Comparison of ENCODE assay signal across 9 mouse cellular contexts in genomic region chr1:134381795-134382625, GRCm38 (mm10). TPM values are rescaled to one million over a fixed set of nuclear protein-coding genes. Genes with fewer than 3 reads are reported as not detected.
DNase-seq lines count a peak whose midpoint lies in the region; ATAC-seq lines count a peak whose summit lies in the region.
"Had no signal": no experiment of that assay in that cellular context is flagged by ENCODE, and none has a peak within 500 bp of the region (broad histone marks: within the 10 kb centered on the region; RNA-seq: fewer than 3 reads in every experiment).

No protein-coding gene starts in this region.

- intact Hi-C loops in gastrocnemius, postnatal 14 days (cut with DNase I; ENCODE audit: low total_unique reads), result no loop called here

- peak overlapping the region; percentile 68 for H3K4me2 ChIP-seq in kidney, embryonic 15.5 days
- peak overlapping the region; percentile 47 for H3K4me2 ChIP-seq in embryonic facial prominence, embryonic 12.5 days (replicated peaks)
- H3K4me2 ChIP-seq in hindbrain, embryonic 11.5 days (replicated peaks; ENCODE audit: low read depth, low read length), result peak overlapping the region; percentile 26
- H3K4me2 ChIP-seq in liver, embryonic 16.5 days (ENCODE audit: low read depth, low read length), result peak overlapping the region; percentile 30

- H3K27ac ChIP-seq in kidney, embryonic 15.5 days, result no peak overlapping the region
- H3K27ac ChIP-seq in embryonic facial prominence, embryonic 12.5 days, result no peak overlapping the region
- H3K27ac ChIP-seq in hindbrain, embryonic 11.5 days (ENCODE audit: low read depth, low read length), result no peak overlapping the region
- no peak overlapping the region for H3K27ac ChIP-seq in liver, embryonic 16.5 days (ENCODE audit: low read length)

- no peak for ATAC-seq in kidney, embryonic 15.5 days (replicated peaks; ENCODE audit: low FRiP score)
- no peak for ATAC-seq in embryonic facial prominence, embryonic 12.5 days (ENCODE audit: insufficient number of reproducible peaks, insufficient read depth, low FRiP score, low TSS enrichment)
- ATAC-seq in hindbrain, embryonic 11.5 days (ENCODE audit: low FRiP score), result no peak
- ATAC-seq in liver, embryonic 16.5 days (ENCODE audit: low read depth), result no peak

- no peak for DNase-seq in kidney, adult 9 months
- DNase-seq in hindbrain, embryonic 11.5 days (ENCODE audit: low spot score), result peak; percentile 34
- peak; percentile 39 for DNase-seq in retina, embryonic 14.5 days (ENCODE audit: low spot score)
- DNase-seq in gastrocnemius, postnatal 14 days, result no peak
- no peak for DNase-seq in thymus, postnatal 25 days

- H3K4me1 ChIP-seq in kidney, embryonic 15.5 days, result peaks cover 12% of the 10 kb centered on the region
- H3K4me1 ChIP-seq in embryonic facial prominence, embryonic 12.5 days, result no peaks in the 10 kb centered on the region; the same call in 1 of the 2 replicates
- H3K4me1 ChIP-seq in hindbrain, embryonic 11.5 days (replicated peaks; ENCODE audit: control insufficient read depth, insufficient read depth, low read length), result no peaks in the 10 kb centered on the region
- peaks cover 7% of the 10 kb centered on the region; the same call in 1 of the 2 replicates for H3K4me1 ChIP-seq in liver, embryonic 16.5 days (ENCODE audit: control insufficient read depth, low read depth, low read length)

- peak overlapping the region; percentile 28; the same call in 1 of the 2 replicates for H3K9ac ChIP-seq in kidney, embryonic 15.5 days
- H3K9ac ChIP-seq in embryonic facial prominence, embryonic 12.5 days, result peak overlapping the region; percentile 44
- H3K9ac ChIP-seq in hindbrain, embryonic 11.5 days (ENCODE audit: low read depth, low read length), result no peak overlapping the region
- H3K9ac ChIP-seq in liver, embryonic 16.5 days (ENCODE audit: low read depth, low read length), result no peak overlapping the region

- no peaks in the 10 kb centered on the region for H3K36me3 ChIP-seq in kidney, embryonic 15.5 days
- no peaks in the 10 kb centered on the region for H3K36me3 ChIP-seq in embryonic facial prominence, embryonic 12.5 days
- no peaks in the 10 kb centered on the region for H3K36me3 ChIP-seq in hindbrain, embryonic 11.5 days (ENCODE audit: control insufficient read depth, insufficient read depth, low read length)
- H3K36me3 ChIP-seq in liver, embryonic 16.5 days (ENCODE audit: control insufficient read depth, insufficient read depth), result no peaks in the 10 kb centered on the region

- H3K4me3 ChIP-seq in kidney, embryonic 15.5 days (replicated peaks), result peak overlapping the region; percentile 37
- H3K4me3 ChIP-seq in embryonic facial prominence, embryonic 12.5 days, result peak overlapping the region; percentile 25
- H3K4me3 ChIP-seq in hindbrain, embryonic 11.5 days (ENCODE audit: low read depth, low read length), result 0 out of 2 replicates have a peak overlapping the region, but pooled peaks have one; percentile 6
- H3K4me3 ChIP-seq in liver, embryonic 16.5 days (ENCODE audit: low read depth, low read length), result peak overlapping the region; percentile 25; the same call in 1 of the 2 replicates

- H3K27me3 ChIP-seq in kidney, embryonic 15.5 days, result peaks cover 12% of the 10 kb centered on the region; the same call in 1 of the 2 replicates
- no peaks in the 10 kb centered on the region for H3K27me3 ChIP-seq in embryonic facial prominence, embryonic 12.5 days
- no peaks in the 10 kb centered on the region; the same call in 1 of the 2 replicates for H3K27me3 ChIP-seq in hindbrain, embryonic 11.5 days (ENCODE audit: control insufficient read depth, insufficient read depth, low read length)
- peaks cover 13% of the 10 kb centered on the region for H3K27me3 ChIP-seq in liver, embryonic 16.5 days (ENCODE audit: control insufficient read depth, insufficient read depth, low read depth, low read length)

- 4% methylated on average over 19 of the region's 19 CpGs for WGBS in kidney, embryonic 15.5 days
- 10% methylated on average over 19 of the region's 19 CpGs for WGBS in embryonic facial prominence, embryonic 12.5 days
- WGBS in hindbrain, embryonic 11.5 days, result 14% methylated on average over 19 of the region's 19 CpGs
- 4% methylated on average over 19 of the region's 19 CpGs for WGBS in liver, embryonic 16.5 days (ENCODE audit: insufficient replicate concordance)

- no peaks in the 10 kb centered on the region for H3K9me3 ChIP-seq in kidney, embryonic 15.5 days (replicated peaks)
- no peaks in the 10 kb centered on the region for H3K9me3 ChIP-seq in embryonic facial prominence, embryonic 12.5 days
- H3K9me3 ChIP-seq in hindbrain, embryonic 11.5 days (ENCODE audit: control insufficient read depth, low read length), result no peaks in the 10 kb centered on the region
- H3K9me3 ChIP-seq in liver, embryonic 16.5 days (replicated peaks; ENCODE audit: control insufficient read depth, low read length), result no peaks in the 10 kb centered on the region

RNA-seq across cellular contexts. Expression of gene 4933406M09Rik, which starts 3.7 kb away (rescaled TPM):
- polyA plus RNA-seq in kidney, embryonic 15.5 days (2015; fragmentation: Nextera tagmentation; extraction: Ambion mirVana), result 0.09 TPM in 1 of 2 replicates, not detected in the other
- polyA plus RNA-seq in embryonic facial prominence, embryonic 12.5 days (2016; fragmentation: Nextera tagmentation; extraction: Ambion mirVana), result not detected in 2 replicates
- polyA plus RNA-seq in hindbrain, embryonic 11.5 days (2014; fragmentation: Nextera tagmentation; extraction: Ambion mirVana), result not detected in 2 replicates
- not detected in 2 replicates for polyA plus RNA-seq in liver, embryonic 16.5 days (2015; fragmentation: Nextera tagmentation; extraction: Ambion mirVana)
- total RNA-seq in gastrocnemius, postnatal 14 days (2021), result not detected
- total RNA-seq: heart, postnatal 14 days had no signal

RNA-seq across cellular contexts. Expression of gene Tmem183a, which starts 20.2 kb away (rescaled TPM):
- polyA plus RNA-seq in kidney, embryonic 15.5 days (2015; fragmentation: Nextera tagmentation; extraction: Ambion mirVana), result 79.0 and 80.9 TPM in 2 replicates
- polyA plus RNA-seq in embryonic facial prominence, embryonic 12.5 days (2016; fragmentation: Nextera tagmentation; extraction: Ambion mirVana), result 102 and 105 TPM in 2 replicates
- 126 and 128 TPM in 2 replicates for polyA plus RNA-seq in hindbrain, embryonic 11.5 days (2014; fragmentation: Nextera tagmentation; extraction: Ambion mirVana)
- polyA plus RNA-seq in liver, embryonic 16.5 days (2015; fragmentation: Nextera tagmentation; extraction: Ambion mirVana), result 48.7 and 51.6 TPM in 2 replicates
- total RNA-seq in gastrocnemius, postnatal 14 days (2021), result 10 to 100 TPM; 13.8 to 19.5 TPM

RNA-seq across cellular contexts. Expression of gene Cyb5r1, which starts 23.3 kb away (rescaled TPM):
- polyA plus RNA-seq in kidney, embryonic 15.5 days (2015; fragmentation: Nextera tagmentation; extraction: Ambion mirVana), result 35.6 and 38.1 TPM in 2 replicates
- 38.0 and 39.5 TPM in 2 replicates for polyA plus RNA-seq in embryonic facial prominence, embryonic 12.5 days (2016; fragmentation: Nextera tagmentation; extraction: Ambion mirVana)
- polyA plus RNA-seq in hindbrain, embryonic 11.5 days (2014; fragmentation: Nextera tagmentation; extraction: Ambion mirVana), result 26.1 and 26.7 TPM in 2 replicates
- 18.3 and 19.2 TPM in 2 replicates for polyA plus RNA-seq in liver, embryonic 16.5 days (2015; fragmentation: Nextera tagmentation; extraction: Ambion mirVana)
- 100 to 1,000 TPM; 109 to 120 TPM for total RNA-seq in gastrocnemius, postnatal 14 days (2021)

RNA-seq across cellular contexts. Expression of gene Adipor1, which starts 33.2 kb away (rescaled TPM):
- polyA plus RNA-seq in kidney, embryonic 15.5 days (2015; fragmentation: Nextera tagmentation; extraction: Ambion mirVana), result 88.0 and 91.1 TPM in 2 replicates
- polyA plus RNA-seq in embryonic facial prominence, embryonic 12.5 days (2016; fragmentation: Nextera tagmentation; extraction: Ambion mirVana), result 76.0 and 78.1 TPM in 2 replicates
- polyA plus RNA-seq in hindbrain, embryonic 11.5 days (2014; fragmentation: Nextera tagmentation; extraction: Ambion mirVana), result 77.7 and 81.7 TPM in 2 replicates
- polyA plus RNA-seq in liver, embryonic 16.5 days (2015; fragmentation: Nextera tagmentation; extraction: Ambion mirVana), result 163 and 174 TPM in 2 replicates
- total RNA-seq in gastrocnemius, postnatal 14 days (2021), result 100 to 1,000 TPM; 121 to 123 TPM

RNA-seq across cellular contexts. Expression of gene Ppfia4, which starts 49.3 kb away (rescaled TPM):
- polyA plus RNA-seq in kidney, embryonic 15.5 days (2015; fragmentation: Nextera tagmentation; extraction: Ambion mirVana), result 2.9 and 3.0 TPM in 2 replicates
- 7.0 TPM in 2 replicates for polyA plus RNA-seq in embryonic facial prominence, embryonic 12.5 days (2016; fragmentation: Nextera tagmentation; extraction: Ambion mirVana)
- polyA plus RNA-seq in hindbrain, embryonic 11.5 days (2014; fragmentation: Nextera tagmentation; extraction: Ambion mirVana), result 1.9 and 2.1 TPM in 2 replicates
- polyA plus RNA-seq in liver, embryonic 16.5 days (2015; fragmentation: Nextera tagmentation; extraction: Ambion mirVana), result 1.7 and 2.0 TPM in 2 replicates
- 1 to 10 TPM; 4.3 to 6.7 TPM for total RNA-seq in gastrocnemius, postnatal 14 days (2021)

Comparison
In these comparisons a context has a peak if more than half of its experiments do, and no peak if none do; other contexts are left out.
1. H3K9ac ChIP-seq: peak in kidney, embryonic 15.5 days (single experiment) and embryonic facial prominence, embryonic 12.5 days (single experiment); none in hindbrain, embryonic 11.5 days (single experiment) and liver, embryonic 16.5 days (single experiment).
2. DNase-seq: peak in hindbrain, embryonic 11.5 days (single experiment) and retina, embryonic 14.5 days (single experiment); none in kidney, adult 9 months (single experiment), gastrocnemius, postnatal 14 days (single experiment) and thymus, postnatal 25 days (single experiment).
3. Peak in every context shown above with its lines, with median percentiles within 50 percentile points of each other: H3K4me2 ChIP-seq and H3K4me3 ChIP-seq.